Mouse (Mus musculus) liver, embryonic 14.5 days (tissue): ENCODE results near the gene Prph.

Experiments
- CTCF ChIP-seq: IDR thresholded peaks from 2 replicates; pipeline ENCODE4 v1.5.1; 2016; ENCODE audit warnings: antibody characterized with exemption, low read depth, control low read depth
- EP300 ChIP-seq: IDR thresholded peaks from 2 replicates; pipeline ENCODE4 v1.6.1; 2016; ENCODE audit warnings: antibody characterized with exemption, low read depth

GRCm38 (mm10) chr15:99044854-99045253, 10.1 kb upstream of the Prph start:
- TF ChIP-seq EP300 = no peak
- TF ChIP-seq CTCF = no peak
